Mouse (Mus musculus): ENCODE measurements around the gene Fmnl2. TPM values are rescaled to one million over a fixed set of nuclear protein-coding genes. Genes with fewer than 3 reads are reported as not detected.

The Fmnl2 gene
- polyA plus RNA-seq, 1 experiment from 2014 or later = 7.3 TPM

DNA sequence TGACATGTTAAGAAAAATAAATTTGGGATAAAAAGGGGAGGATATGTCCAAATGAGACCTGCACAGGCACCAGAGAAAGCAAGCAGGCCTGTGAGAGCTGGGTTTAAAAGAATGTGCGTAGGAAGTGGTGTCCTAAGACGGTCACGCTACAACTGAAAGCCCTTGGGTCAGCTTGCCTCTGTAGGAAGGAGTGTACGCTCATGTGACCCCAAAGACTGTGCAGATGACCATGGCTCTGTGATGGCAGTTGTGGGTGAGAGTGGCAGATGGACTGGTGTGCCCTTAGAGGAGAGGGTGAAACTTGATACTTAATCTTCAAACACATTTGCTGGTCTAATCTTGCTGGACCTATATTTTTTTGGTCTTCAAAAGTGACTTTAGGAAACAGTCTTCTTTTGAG, 92.6 kb downstream of the Fmnl2 start:
- H3K9me3 ChIP-seq = no peaks in the 10 kb centered on the region
- no peak for DNase-seq (ENCODE audit: low spot score)
- no peaks in the 10 kb centered on the region for H3K27me3 ChIP-seq (replicated peaks; ENCODE audit: low read depth, poor library complexity, severe bottlenecking)
- no peak overlapping the region for H3K4me3 ChIP-seq
- WGBS = 75% methylated on average over 4 of the region's 4 CpGs
- peaks cover 36% of the 10 kb centered on the region for H3K4me1 ChIP-seq
- no peak overlapping the region for H3K27ac ChIP-seq (replicated peaks)
- H3K36me3 ChIP-seq (replicated peaks) = peaks cover 13% of the 10 kb centered on the region

DNA sequence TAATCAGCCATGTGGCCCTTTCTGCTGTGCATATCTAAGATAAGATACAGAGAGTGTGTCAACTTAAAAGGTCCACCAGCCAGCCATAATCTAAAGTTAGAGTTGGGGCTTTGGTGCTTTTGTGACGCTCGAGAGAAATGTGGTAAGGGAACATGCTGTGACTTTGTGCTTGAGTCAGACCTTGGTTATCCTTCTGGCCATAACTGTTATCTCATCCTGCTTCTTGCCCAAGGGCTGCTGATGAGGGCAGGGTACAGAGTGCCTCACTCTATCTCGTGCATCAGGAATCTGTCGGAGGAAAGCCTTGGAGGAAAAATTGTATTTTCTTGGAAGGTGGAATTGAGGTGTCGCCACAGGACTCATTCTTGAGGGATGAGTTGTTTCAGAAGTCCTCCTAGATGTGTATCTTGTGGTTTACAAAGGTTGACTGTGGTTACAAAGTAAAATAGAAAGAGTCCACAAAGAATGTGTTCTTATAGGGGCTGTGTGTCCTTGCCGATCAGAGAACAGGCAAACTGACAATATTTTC, 94.6 kb downstream of the Fmnl2 start:
- Histone ChIP-seq H3K27me3 (replicated peaks; ENCODE audit: low read depth, poor library complexity, severe bottlenecking) (no peaks in the 10 kb centered on the region), H3K9me3 (no peaks in the 10 kb centered on the region), H3K36me3 (replicated peaks) (peaks cover 13% of the 10 kb centered on the region), H3K4me3 (no peak overlapping the region), H3K4me1 (peaks cover 22% of the 10 kb centered on the region), H3K27ac (replicated peaks) (no peak overlapping the region)
- 88% methylated on average over 6 of the region's 6 CpGs for WGBS
- DNase-seq (ENCODE audit: low spot score) = no peak

DNA sequence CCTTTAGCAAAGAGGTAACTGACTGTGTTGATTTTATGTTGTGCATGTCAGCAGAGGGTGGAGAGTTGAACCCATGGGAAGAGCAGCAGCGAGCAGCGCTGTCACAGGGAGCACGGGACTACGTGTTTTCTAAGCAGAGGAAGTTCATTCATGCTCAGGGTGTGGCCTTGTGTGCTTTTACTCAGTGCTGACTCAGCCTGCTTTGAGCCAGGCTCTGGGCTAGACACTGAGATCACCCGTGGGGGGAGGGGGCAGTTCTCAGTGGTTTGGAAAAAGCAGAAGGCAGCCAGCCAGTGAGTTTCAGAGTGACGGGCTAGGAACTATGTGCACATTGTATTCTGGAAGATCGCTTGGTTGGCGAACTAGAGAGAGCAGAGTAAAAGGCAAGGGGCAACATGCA, 97.4 kb downstream of the Fmnl2 start:
- H3K27me3 ChIP-seq (replicated peaks; ENCODE audit: low read depth, poor library complexity, severe bottlenecking) = no peaks in the 10 kb centered on the region
- no peak overlapping the region for H3K27ac ChIP-seq (replicated peaks)
- no peak overlapping the region for H3K4me3 ChIP-seq
- peaks cover 47% of the 10 kb centered on the region for H3K4me1 ChIP-seq
- no peaks in the 10 kb centered on the region for H3K9me3 ChIP-seq
- WGBS = 82% methylated on average over 8 of the region's 8 CpGs
- H3K36me3 ChIP-seq (replicated peaks) = no peaks in the 10 kb centered on the region
- no peak for DNase-seq (ENCODE audit: low spot score)

DNA sequence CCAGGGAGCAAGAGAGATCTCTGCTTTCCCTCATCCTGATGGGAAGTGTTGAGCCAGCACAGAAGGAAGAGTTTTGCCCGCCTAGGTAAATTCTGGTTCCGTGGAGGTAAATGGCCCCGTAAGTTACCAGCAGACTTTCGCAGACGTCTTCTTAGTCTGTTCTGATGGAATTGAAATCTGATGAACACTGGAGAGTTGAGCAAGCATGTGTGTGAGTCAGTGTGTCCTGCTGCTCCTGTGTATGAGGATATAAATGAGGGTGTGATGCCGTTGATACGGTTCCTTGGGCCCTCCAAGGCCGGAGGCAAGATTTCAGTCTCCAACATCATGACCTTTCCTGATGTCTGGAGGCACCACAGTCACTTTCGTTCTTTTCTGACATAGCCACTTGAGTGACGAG, 98.2 kb downstream of the Fmnl2 start:
- no peaks in the 10 kb centered on the region for H3K27me3 ChIP-seq (replicated peaks; ENCODE audit: low read depth, poor library complexity, severe bottlenecking)
- H3K4me1 ChIP-seq = peaks cover 49% of the 10 kb centered on the region
- H3K27ac ChIP-seq (replicated peaks) = no peak overlapping the region
- WGBS = 91% methylated on average over 10 of the region's 10 CpGs
- H3K9me3 ChIP-seq = no peaks in the 10 kb centered on the region
- no peaks in the 10 kb centered on the region for H3K36me3 ChIP-seq (replicated peaks)
- no peak for DNase-seq (ENCODE audit: low spot score)
- no peak overlapping the region for H3K4me3 ChIP-seq

DNA sequence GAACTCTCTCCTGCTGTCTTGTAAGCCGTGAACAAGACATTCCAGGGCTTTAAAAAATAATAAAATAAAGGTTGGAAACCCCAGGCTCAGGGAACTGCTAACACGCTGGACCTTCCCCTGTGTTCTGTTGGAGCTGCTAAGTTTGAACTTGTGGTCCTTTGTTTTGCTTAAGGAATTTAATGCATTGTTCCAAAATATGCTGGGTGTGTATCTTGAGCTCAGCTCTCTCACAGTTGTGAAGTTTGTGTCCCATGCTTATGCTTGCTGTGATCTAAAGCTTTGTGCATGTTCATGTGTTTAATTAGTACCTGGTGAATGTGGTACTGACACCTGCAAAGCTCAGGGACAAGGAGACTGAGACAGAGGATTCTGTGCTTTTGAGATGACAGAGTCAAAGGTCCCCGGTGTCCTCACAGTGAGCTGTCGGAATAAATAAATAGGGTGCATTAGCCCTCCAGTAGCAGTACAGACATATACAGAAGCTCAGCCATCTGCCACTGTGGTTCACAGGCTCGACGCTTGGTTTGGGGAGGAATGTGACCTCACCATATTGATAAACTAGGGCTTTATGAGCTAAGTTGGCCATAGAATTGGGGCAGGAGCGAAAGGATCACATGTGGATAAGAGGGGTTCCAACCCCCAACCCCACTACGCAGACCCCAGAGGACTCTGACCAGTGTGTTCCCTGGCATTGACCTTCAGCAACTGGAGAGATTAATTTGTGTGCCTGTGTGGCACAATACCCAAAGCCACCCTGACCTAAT, 100.3 kb downstream of the Fmnl2 start:
- peak overlapping the region; percentile 66 for H3K27ac ChIP-seq (replicated peaks)
- H3K4me3 ChIP-seq = no peak overlapping the region
- peaks cover 51% of the 10 kb centered on the region for H3K4me1 ChIP-seq
- no peak for DNase-seq (ENCODE audit: low spot score)
- 38% methylated on average over 8 of the region's 8 CpGs for WGBS
- no peaks in the 10 kb centered on the region for H3K9me3 ChIP-seq
- H3K27me3 ChIP-seq (replicated peaks; ENCODE audit: low read depth, poor library complexity, severe bottlenecking) = no peaks in the 10 kb centered on the region
- H3K36me3 ChIP-seq (replicated peaks) = no peaks in the 10 kb centered on the region

DNA sequence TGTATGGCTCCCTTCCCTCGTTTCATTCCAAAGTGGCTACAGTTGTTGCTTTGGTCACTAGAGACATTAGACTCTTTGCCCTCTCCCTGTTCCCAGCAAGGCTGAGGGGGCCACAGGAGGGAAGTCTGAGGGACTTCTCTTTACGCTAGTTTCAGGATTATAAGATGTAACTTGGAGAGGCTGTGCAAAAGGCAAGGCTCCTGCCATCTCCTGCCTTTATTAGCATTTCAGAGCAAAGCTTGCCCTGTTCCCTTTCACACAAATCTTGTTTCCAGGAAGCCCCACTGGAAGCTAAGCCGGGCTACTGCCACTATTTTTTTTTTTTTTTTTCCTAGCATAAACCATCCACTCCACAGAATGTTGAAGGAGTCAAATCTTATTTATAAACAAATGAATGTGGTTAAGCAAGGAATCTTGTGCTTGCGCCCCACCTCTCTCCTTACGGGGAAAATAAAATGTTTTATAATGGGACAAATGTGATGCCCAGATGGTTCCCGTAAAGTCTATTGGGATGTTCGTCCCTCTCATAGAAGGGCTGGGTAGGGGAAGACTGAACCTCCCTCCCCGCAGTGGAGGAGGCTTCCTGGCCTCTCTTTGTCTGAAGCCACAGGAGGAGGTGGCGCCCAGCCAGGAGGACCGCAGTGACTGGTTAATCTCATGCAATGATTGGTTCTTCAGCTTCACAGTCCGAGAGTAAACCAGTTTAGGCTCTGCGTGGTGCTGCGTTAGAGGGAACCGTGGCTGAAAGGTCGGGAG, 101.1 kb downstream of the Fmnl2 start:
- 4% methylated on average over 15 of the region's 15 CpGs for WGBS
- H3K4me1 ChIP-seq = peaks cover 58% of the 10 kb centered on the region
- H3K9me3 ChIP-seq = no peaks in the 10 kb centered on the region
- H3K4me3 ChIP-seq = peak overlapping the region; percentile 22; the same call in 1 of the 2 replicates
- H3K27ac ChIP-seq (replicated peaks) = peak overlapping the region; percentile 69
- peak; percentile 61 for DNase-seq (ENCODE audit: low spot score)
- H3K27me3 ChIP-seq (replicated peaks; ENCODE audit: low read depth, poor library complexity, severe bottlenecking) = no peaks in the 10 kb centered on the region
- no peaks in the 10 kb centered on the region for H3K36me3 ChIP-seq (replicated peaks)

DNA sequence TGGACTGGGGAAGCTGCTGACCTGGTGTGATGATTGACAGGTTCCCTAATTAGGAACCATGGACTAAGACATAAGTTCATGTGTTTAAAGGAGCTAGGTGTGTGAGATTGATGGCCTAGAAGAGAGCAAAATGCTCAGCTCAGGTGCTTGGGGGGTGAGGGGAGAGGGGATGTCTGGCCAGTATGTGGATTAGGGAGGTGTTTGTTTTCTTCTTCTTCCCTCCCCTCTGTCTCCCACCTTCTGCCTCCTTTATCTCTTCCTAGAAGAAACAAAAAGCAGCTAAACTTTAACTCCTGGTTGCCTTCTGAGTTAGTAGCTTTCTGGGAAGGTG, 101.6 kb downstream of the Fmnl2 start:
- H3K27ac ChIP-seq (replicated peaks) = peak overlapping the region; percentile 69
- peak overlapping the region; percentile 22; the same call in 1 of the 2 replicates for H3K4me3 ChIP-seq
- no peaks in the 10 kb centered on the region for H3K9me3 ChIP-seq
- DNase-seq (ENCODE audit: low spot score) = no peak
- peaks cover 63% of the 10 kb centered on the region for H3K4me1 ChIP-seq
- H3K27me3 ChIP-seq (replicated peaks; ENCODE audit: low read depth, poor library complexity, severe bottlenecking) = no peaks in the 10 kb centered on the region
- H3K36me3 ChIP-seq (replicated peaks) = no peaks in the 10 kb centered on the region

DNA sequence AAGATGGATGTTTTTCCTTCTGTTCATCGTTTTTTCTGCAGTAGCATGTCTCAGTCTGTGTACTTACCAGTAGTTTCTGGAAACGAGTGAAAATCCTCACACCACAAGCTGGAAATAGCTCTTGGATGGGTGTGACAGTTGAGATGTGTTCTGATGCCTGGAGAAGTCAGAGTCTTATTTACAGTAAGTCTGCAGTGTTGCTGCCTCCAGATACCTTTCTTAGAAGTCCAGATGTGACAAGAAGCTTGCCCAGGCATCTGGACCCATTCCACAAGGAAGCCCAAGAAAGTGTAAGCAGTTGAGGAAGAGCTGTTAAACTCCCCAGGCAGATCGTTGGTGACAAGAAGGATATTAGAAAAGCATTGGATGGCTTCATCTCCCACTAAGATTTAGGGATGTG, 102.3 kb downstream of the Fmnl2 start:
- Histone ChIP-seq H3K27ac (replicated peaks) (0 out of 2 replicates have a peak overlapping the region, but pooled peaks have one; percentile 32), H3K9me3 (no peaks in the 10 kb centered on the region), H3K27me3 (replicated peaks; ENCODE audit: low read depth, poor library complexity, severe bottlenecking) (no peaks in the 10 kb centered on the region), H3K36me3 (replicated peaks) (no peaks in the 10 kb centered on the region), H3K4me3 (no peak overlapping the region), H3K4me1 (peaks cover 69% of the 10 kb centered on the region)
- 39% methylated on average over 3 of the region's 3 CpGs for WGBS
- no peak for DNase-seq (ENCODE audit: low spot score)

DNA sequence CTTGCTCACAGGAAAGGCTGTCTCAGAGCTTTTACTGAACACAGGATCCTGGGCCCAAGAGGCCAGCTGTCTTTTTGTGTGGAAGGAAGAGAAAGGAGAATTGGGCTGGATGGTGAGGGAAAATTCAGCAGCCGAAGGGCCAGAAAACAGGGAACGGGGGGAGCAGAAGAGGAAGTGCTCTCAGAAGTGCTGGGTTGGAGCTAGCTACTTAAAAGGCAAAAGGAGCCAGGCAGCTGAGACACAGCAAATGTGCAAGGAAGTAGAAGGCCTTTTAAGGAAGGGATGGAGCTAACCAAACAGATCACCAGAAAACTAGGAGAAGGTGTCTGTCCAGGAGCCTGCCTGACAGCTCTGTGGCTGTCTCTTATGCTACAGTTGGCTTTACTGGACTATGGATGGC, 103.0 kb downstream of the Fmnl2 start:
- Histone ChIP-seq H3K36me3 (replicated peaks) (no peaks in the 10 kb centered on the region), H3K4me1 (peaks cover 70% of the 10 kb centered on the region), H3K27me3 (replicated peaks; ENCODE audit: low read depth, poor library complexity, severe bottlenecking) (no peaks in the 10 kb centered on the region), H3K9me3 (no peaks in the 10 kb centered on the region), H3K27ac (replicated peaks) (peak overlapping the region; percentile 32), H3K4me3 (no peak overlapping the region)
- 56% methylated on average over 2 of the region's 2 CpGs for WGBS
- DNase-seq (ENCODE audit: low spot score) = no peak

DNA sequence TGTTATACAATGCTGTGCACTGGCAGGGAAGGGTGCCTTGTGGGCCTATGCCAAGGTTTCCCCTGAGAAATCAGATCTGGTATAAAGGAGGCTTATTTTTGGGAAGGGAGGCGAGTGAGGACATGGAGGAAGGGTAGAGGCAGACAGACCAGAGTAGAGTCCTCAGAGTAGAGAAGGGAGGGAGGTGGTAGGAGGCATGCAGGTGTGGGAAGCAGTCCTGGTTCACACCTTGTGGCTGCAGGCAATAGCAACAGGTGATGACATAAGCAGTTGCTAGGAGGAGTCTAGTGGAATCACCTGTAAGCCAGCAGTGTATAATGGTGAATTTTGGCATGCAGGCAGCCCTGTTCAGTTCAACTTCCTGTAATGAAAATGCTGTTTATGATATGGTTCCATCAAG, 105.8 kb downstream of the Fmnl2 start:
- H3K36me3 ChIP-seq (replicated peaks) = no peaks in the 10 kb centered on the region
- peaks cover 84% of the 10 kb centered on the region for H3K4me1 ChIP-seq
- DNase-seq (ENCODE audit: low spot score) = no peak
- 83% methylated on average over 1 of the region's 1 CpGs for WGBS
- no peaks in the 10 kb centered on the region for H3K9me3 ChIP-seq
- no peaks in the 10 kb centered on the region for H3K27me3 ChIP-seq (replicated peaks; ENCODE audit: low read depth, poor library complexity, severe bottlenecking)
- H3K27ac ChIP-seq (replicated peaks) = no peak overlapping the region
- H3K4me3 ChIP-seq = no peak overlapping the region

DNA sequence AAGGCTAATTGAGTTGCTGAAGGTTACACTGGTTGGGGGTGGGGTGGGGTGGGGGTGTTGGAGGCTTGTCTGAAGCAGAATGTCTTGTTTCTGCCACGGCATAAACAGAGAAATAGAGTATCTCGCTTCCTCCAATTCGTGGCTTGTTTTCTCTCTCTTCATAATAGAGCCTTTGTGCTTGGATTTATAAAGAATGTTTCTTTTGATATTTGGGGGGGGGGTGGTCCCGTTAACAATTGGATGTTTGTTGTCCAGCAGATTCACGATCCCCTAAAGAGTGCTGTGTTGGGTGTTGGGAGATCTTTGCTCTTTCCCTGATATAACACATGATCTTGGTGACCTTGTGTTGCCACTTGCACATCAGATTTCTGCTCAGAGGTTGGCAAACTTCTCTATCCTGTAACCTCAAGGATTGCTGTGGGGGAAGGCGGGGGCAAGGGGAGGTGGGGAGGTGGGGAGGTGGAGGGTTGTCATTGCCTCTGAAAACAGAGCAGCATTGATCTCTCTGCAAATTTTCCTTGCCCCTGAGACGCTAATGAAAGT, 106.8 kb downstream of the Fmnl2 start:
- Histone ChIP-seq H3K9me3 (no peaks in the 10 kb centered on the region), H3K36me3 (replicated peaks) (no peaks in the 10 kb centered on the region), H3K27me3 (replicated peaks; ENCODE audit: low read depth, poor library complexity, severe bottlenecking) (no peaks in the 10 kb centered on the region), H3K27ac (replicated peaks) (no peak overlapping the region; the same call in 1 of the 2 replicates), H3K4me3 (no peak overlapping the region), H3K4me1 (peaks cover 84% of the 10 kb centered on the region)
- WGBS = 30% methylated on average over 7 of the region's 7 CpGs
- no peak for DNase-seq (ENCODE audit: low spot score)

DNA sequence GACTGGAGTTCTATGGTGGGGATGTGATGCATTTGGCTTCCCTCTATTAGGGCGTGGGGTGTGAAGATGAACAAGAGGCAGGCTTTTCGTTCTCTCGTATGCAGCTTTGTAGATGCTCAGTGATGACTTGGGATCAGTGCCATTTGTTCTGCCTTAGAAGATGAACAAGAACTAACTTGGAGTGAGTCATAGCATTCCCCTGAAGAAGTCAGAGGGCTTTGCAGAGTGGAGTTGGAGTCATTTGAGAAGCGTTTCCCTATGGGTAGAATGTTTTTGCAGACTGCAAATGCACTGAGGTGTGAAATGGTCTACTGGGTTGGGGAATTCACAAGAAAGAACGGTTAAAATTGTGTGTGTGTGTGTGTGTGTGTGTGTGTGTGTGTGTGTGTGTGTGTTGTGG, 108.6 kb downstream of the Fmnl2 start:
- WGBS = 82% methylated on average over 5 of the region's 5 CpGs
- no peak overlapping the region for H3K27ac ChIP-seq (replicated peaks)
- H3K27me3 ChIP-seq (replicated peaks; ENCODE audit: low read depth, poor library complexity, severe bottlenecking) = no peaks in the 10 kb centered on the region
- no peak for DNase-seq (ENCODE audit: low spot score)
- H3K36me3 ChIP-seq (replicated peaks) = no peaks in the 10 kb centered on the region
- peaks cover 73% of the 10 kb centered on the region for H3K4me1 ChIP-seq
- no peaks in the 10 kb centered on the region for H3K9me3 ChIP-seq
- no peak overlapping the region for H3K4me3 ChIP-seq
